8 mouse cellular contexts compared by ENCODE assay signal in the genomic region with DNA sequence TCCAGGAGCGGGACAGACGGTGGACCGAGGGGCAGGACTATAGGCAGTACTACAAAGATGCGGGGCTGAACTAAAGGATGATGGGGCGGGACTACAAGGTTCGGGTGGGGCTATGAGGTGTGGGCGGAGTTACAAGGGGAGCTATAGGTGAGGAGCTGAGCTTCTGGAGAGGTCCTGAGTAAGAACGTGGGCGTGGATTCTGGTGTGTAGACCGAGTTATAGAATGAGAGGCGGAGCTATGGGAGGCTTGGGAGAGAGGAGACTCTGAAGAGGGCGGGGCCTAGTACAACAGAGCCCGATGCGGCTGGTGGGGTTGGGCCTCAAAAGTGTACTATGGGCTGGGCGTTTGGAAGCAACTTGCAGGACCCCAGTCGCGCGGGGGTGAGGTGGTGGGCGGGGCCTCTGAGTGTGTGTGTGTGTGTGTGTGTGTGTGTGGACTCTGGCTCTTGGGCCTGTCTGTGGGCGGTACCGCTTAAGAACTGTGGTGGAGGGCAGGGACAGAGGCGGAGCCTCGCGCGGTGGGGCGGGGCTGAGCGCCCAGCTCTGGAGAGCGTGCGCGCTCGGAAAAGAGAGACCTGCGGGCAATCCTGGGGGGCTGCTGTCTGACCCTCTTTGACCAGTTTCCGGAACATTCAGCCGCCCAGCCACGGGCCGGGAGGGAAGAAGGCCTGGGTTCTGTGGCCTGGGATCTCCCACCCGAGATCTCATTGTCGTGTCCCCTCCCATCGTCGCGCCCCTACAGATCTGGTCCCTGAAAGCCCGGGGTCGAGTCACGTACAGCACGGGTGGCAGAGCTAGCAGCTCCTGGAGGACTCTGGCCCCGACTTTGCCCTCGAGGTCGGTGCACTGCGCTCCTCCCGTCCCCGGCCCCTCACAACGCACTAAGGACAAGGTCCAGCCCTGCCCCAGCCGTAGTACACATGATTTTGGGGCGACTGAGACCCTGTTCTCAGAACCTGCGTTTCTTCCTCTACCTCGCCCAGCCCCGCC. TPM values are rescaled to one million over a fixed set of nuclear protein-coding genes. Genes with fewer than 3 reads are reported as not detected.
DNase-seq lines count a peak whose midpoint lies in the region; ATAC-seq and TF ChIP-seq lines count a peak whose summit lies in the region.

No protein-coding gene starts in this region.

- peak overlapping the region; percentile 52 for H3K4me3 ChIP-seq in embryonic facial prominence, embryonic 11.5 days (ENCODE audit: low read depth, low read length)
- peak overlapping the region; percentile 52 for H3K4me3 ChIP-seq in limb, embryonic 11.5 days (ENCODE audit: low read depth, low read length)
- H3K4me3 ChIP-seq in midbrain, embryonic 14.5 days (replicated peaks; ENCODE audit: low read depth, low read length) = peak overlapping the region; percentile 49
- peak overlapping the region; percentile 58 for H3K4me3 ChIP-seq in spleen, adult 2 months (ENCODE audit: extremely low read depth, insufficient read depth, insufficient read length)

- peak overlapping the region; percentile 87 for H3K4me2 ChIP-seq in embryonic facial prominence, embryonic 11.5 days (ENCODE audit: low read depth, low read length)
- peak overlapping the region; percentile 84 for H3K4me2 ChIP-seq in limb, embryonic 11.5 days (ENCODE audit: low read depth, severe bottlenecking)
- H3K4me2 ChIP-seq in midbrain, embryonic 14.5 days (ENCODE audit: low read length) = peak overlapping the region; percentile 89

- peaks cover 15% of the 10 kb centered on the region for H3K4me1 ChIP-seq in embryonic facial prominence, embryonic 11.5 days (ENCODE audit: control insufficient read depth, insufficient read depth, low read length)
- peaks cover 21% of the 10 kb centered on the region for H3K4me1 ChIP-seq in limb, embryonic 11.5 days (ENCODE audit: control insufficient read depth, insufficient read depth, low read length)
- H3K4me1 ChIP-seq in midbrain, embryonic 14.5 days (ENCODE audit: control insufficient read depth, insufficient read depth, low read length) = peaks cover 24% of the 10 kb centered on the region
- peaks cover 35% of the 10 kb centered on the region for H3K4me1 ChIP-seq in spleen, adult 2 months (ENCODE audit: control insufficient read depth, insufficient read depth, insufficient read length)

- no peak for TF ChIP-seq CTCF in spleen, adult 2 months (IDR thresholded peaks at IDR 0.05; ENCODE audit: extremely low read depth, insufficient read depth, insufficient read length, insufficient replicate concordance)

- H3K27me3 ChIP-seq in embryonic facial prominence, embryonic 11.5 days (ENCODE audit: control insufficient read depth, insufficient read depth, low read length) = peaks cover 28% of the 10 kb centered on the region
- H3K27me3 ChIP-seq in limb, embryonic 11.5 days (ENCODE audit: control insufficient read depth, insufficient read depth, low read length) = peaks cover 37% of the 10 kb centered on the region
- peaks cover 19% of the 10 kb centered on the region for H3K27me3 ChIP-seq in midbrain, embryonic 14.5 days (ENCODE audit: control insufficient read depth, insufficient read depth, low read length)
- no peaks in the 10 kb centered on the region for H3K27me3 ChIP-seq in spleen, adult 2 months (ENCODE audit: control insufficient read depth, insufficient read depth, low read length)

- no peaks in the 10 kb centered on the region for H3K36me3 ChIP-seq in embryonic facial prominence, embryonic 11.5 days (replicated peaks; ENCODE audit: control insufficient read depth, insufficient read depth, low read depth, low read length)
- no peaks in the 10 kb centered on the region for H3K36me3 ChIP-seq in limb, embryonic 11.5 days (ENCODE audit: control insufficient read depth, insufficient read depth, low read length)
- H3K36me3 ChIP-seq in midbrain, embryonic 14.5 days (ENCODE audit: control insufficient read depth, insufficient read depth, low read length) = no peaks in the 10 kb centered on the region
- H3K36me3 ChIP-seq in spleen, adult 2 months (ENCODE audit: control insufficient read depth, insufficient read depth, low read length) = no peaks in the 10 kb centered on the region

- peak; percentile 87 to 89 for DNase-seq in urinary bladder, adult 18-20 months (ENCODE audit: low spot score in 2 of 2)
- no peak for DNase-seq in urinary bladder, postnatal 10 days (ENCODE audit: low spot score)
- peak; percentile 94 for DNase-seq in embryonic facial prominence, embryonic 11.5 days (ENCODE audit: low spot score)
- peak; percentile 99 for DNase-seq in heart, adult 11 months
- DNase-seq in kidney, adult 18-20 months = peak; percentile 92
- DNase-seq in limb, embryonic 11.5 days (ENCODE audit: low spot score) = peak; percentile 89
- peak; percentile 91 for DNase-seq in midbrain, embryonic 14.5 days
- DNase-seq in spleen, adult 2 months (ENCODE audit: low read depth in 1 of 2, low spot score in 2 of 2) = peak; percentile 74 to 80

- no peaks in the 10 kb centered on the region for H3K9me3 ChIP-seq in embryonic facial prominence, embryonic 11.5 days (replicated peaks; ENCODE audit: control insufficient read depth, low read length)
- no peaks in the 10 kb centered on the region for H3K9me3 ChIP-seq in limb, embryonic 11.5 days (ENCODE audit: control insufficient read depth, low read length)
- no peaks in the 10 kb centered on the region for H3K9me3 ChIP-seq in midbrain, embryonic 14.5 days (ENCODE audit: control insufficient read depth, low read length)

- WGBS in embryonic facial prominence, embryonic 11.5 days = under 1% methylated on average over 51 of the region's 57 CpGs
- under 1% methylated on average over 57 of the region's 57 CpGs for WGBS in limb, embryonic 11.5 days
- 1% methylated on average over 56 of the region's 57 CpGs for WGBS in midbrain, embryonic 14.5 days
- WGBS in spleen, adult 2 months = 2% methylated on average over 56 of the region's 57 CpGs

- ATAC-seq in embryonic facial prominence, embryonic 11.5 days (replicated peaks; ENCODE audit: insufficient number of reproducible peaks, low FRiP score, low TSS enrichment, low read depth) = peak; percentile 86
- ATAC-seq in limb, embryonic 11.5 days (ENCODE audit: insufficient number of reproducible peaks, low FRiP score, low TSS enrichment, low read depth) = peak; percentile 86
- ATAC-seq in midbrain, embryonic 14.5 days (ENCODE audit: low FRiP score, low TSS enrichment) = peak; percentile 84

- H3K27ac ChIP-seq in embryonic facial prominence, embryonic 11.5 days (replicated peaks; ENCODE audit: low read depth, low read length) = no peak overlapping the region
- H3K27ac ChIP-seq in limb, embryonic 11.5 days (replicated peaks; ENCODE audit: low read depth, low read length) = no peak overlapping the region
- H3K27ac ChIP-seq in midbrain, embryonic 14.5 days (replicated peaks; ENCODE audit: low read depth, low read length) = 0 out of 2 replicates have a peak overlapping the region, but pooled peaks have one; percentile 26
- no peak overlapping the region for H3K27ac ChIP-seq in spleen, adult 2 months (ENCODE audit: insufficient read depth, low read length)

- peak overlapping the region; percentile 61 for H3K9ac ChIP-seq in embryonic facial prominence, embryonic 11.5 days (replicated peaks; ENCODE audit: low read length)
- peak overlapping the region; percentile 57; the same call in 1 of the 2 replicates for H3K9ac ChIP-seq in limb, embryonic 11.5 days (ENCODE audit: low read length)
- peak overlapping the region; percentile 62 for H3K9ac ChIP-seq in midbrain, embryonic 14.5 days (replicated peaks; ENCODE audit: low read length)

- TF ChIP-seq POLR2A in spleen, adult 2 months (IDR thresholded peaks at IDR 0.05; ENCODE audit: low read depth, low read length) = no peak

RNA-seq across cellular contexts. Expression of a gene that starts 7.5 kb away (rescaled TPM):
- polyA plus RNA-seq in embryonic facial prominence, embryonic 11.5 days (2014; fragmentation: Nextera tagmentation; extraction: Ambion mirVana) = 8.3 and 9.7 TPM in 2 replicates
- polyA plus RNA-seq in limb, embryonic 11.5 days (2014; fragmentation: Nextera tagmentation; extraction: Ambion mirVana) = 11.7 and 14.6 TPM in 2 replicates
- 22.7 and 24.3 TPM in 2 replicates for polyA plus RNA-seq in midbrain, embryonic 14.5 days (2014; fragmentation: Nextera tagmentation; extraction: Ambion mirVana)
- polyA plus RNA-seq in spleen, adult 2 months (2012; rRNA removed) = 175 and 297 TPM in 2 replicates

RNA-seq across cellular contexts. Expression of a gene that starts 10.9 kb away (rescaled TPM):
- 0.10 TPM in 1 of 2 replicates, not detected in the other for polyA plus RNA-seq in embryonic facial prominence, embryonic 11.5 days (2014; fragmentation: Nextera tagmentation; extraction: Ambion mirVana)
- not detected in 2 replicates for polyA plus RNA-seq in limb, embryonic 11.5 days (2014; fragmentation: Nextera tagmentation; extraction: Ambion mirVana)
- 0.45 TPM in 1 of 2 replicates, not detected in the other for polyA plus RNA-seq in midbrain, embryonic 14.5 days (2014; fragmentation: Nextera tagmentation; extraction: Ambion mirVana)
- polyA plus RNA-seq in spleen, adult 2 months (2012; rRNA removed) = 5.8 and 7.4 TPM in 2 replicates

RNA-seq across cellular contexts. Expression of a gene that starts 20.9 kb away (rescaled TPM):
- polyA plus RNA-seq in embryonic facial prominence, embryonic 11.5 days (2014; fragmentation: Nextera tagmentation; extraction: Ambion mirVana) = 30.1 and 33.4 TPM in 2 replicates
- polyA plus RNA-seq in limb, embryonic 11.5 days (2014; fragmentation: Nextera tagmentation; extraction: Ambion mirVana) = 46.9 and 48.3 TPM in 2 replicates
- polyA plus RNA-seq in midbrain, embryonic 14.5 days (2014; fragmentation: Nextera tagmentation; extraction: Ambion mirVana) = 79.2 and 84.7 TPM in 2 replicates
- 56.3 and 90.3 TPM in 2 replicates for polyA plus RNA-seq in spleen, adult 2 months (2012; rRNA removed)

RNA-seq across cellular contexts. Expression of a gene that starts 36.6 kb away (rescaled TPM):
- 25.8 and 33.5 TPM in 2 replicates for polyA plus RNA-seq in embryonic facial prominence, embryonic 11.5 days (2014; fragmentation: Nextera tagmentation; extraction: Ambion mirVana)
- 23.1 and 23.6 TPM in 2 replicates for polyA plus RNA-seq in limb, embryonic 11.5 days (2014; fragmentation: Nextera tagmentation; extraction: Ambion mirVana)
- 37.1 and 39.0 TPM in 2 replicates for polyA plus RNA-seq in midbrain, embryonic 14.5 days (2014; fragmentation: Nextera tagmentation; extraction: Ambion mirVana)
- 37.3 and 69.8 TPM in 2 replicates for polyA plus RNA-seq in spleen, adult 2 months (2012; rRNA removed)

RNA-seq across cellular contexts. Expression of a gene that starts 42.1 kb away (rescaled TPM):
- polyA plus RNA-seq in embryonic facial prominence, embryonic 11.5 days (2014; fragmentation: Nextera tagmentation; extraction: Ambion mirVana) = 5.1 and 5.3 TPM in 2 replicates
- polyA plus RNA-seq in limb, embryonic 11.5 days (2014; fragmentation: Nextera tagmentation; extraction: Ambion mirVana) = 4.9 and 5.1 TPM in 2 replicates
- 7.1 and 7.5 TPM in 2 replicates for polyA plus RNA-seq in midbrain, embryonic 14.5 days (2014; fragmentation: Nextera tagmentation; extraction: Ambion mirVana)
- polyA plus RNA-seq in spleen, adult 2 months (2012; rRNA removed) = 73.8 and 74.1 TPM in 2 replicates
